Mouse (Mus musculus) layer of hippocampus, adult 18-20 months (tissue): ENCODE results near the gene Glt6d1. TPM values are rescaled to one million over a fixed set of nuclear protein-coding genes. Genes with fewer than 3 reads are reported as not detected.

Source experiments
- DNase-seq, 2 experiments: peaks; one replicate each; pipeline ENCODE4 v3.0.0; 2022; ENCODE audit warnings: low spot score in 2 of 2
- total RNA-seq, 2 experiments: library from RNA; stranded (reverse); gene quantifications; 2 replicates each; pipeline ENCODE4 v1.2.3; 2021

The Glt6d1 gene
- total RNA-seq, 2 experiments from 2014 or later: not detected

GRCm38 (mm10) chr2:25798065-25798464 lies 17.6 kb downstream of the Glt6d1 start:
- no peak for DNase-seq

GRCm38 (mm10) chr2:25797635-25798034 lies 18.0 kb downstream of the Glt6d1 start:
- no peak for DNase-seq

- DNase-seq: no peak
Observed at GRCm38 (mm10) chr2:25789092-25789491, 26.6 kb downstream of the Glt6d1 start.

GRCm38 (mm10) chr2:25785573-25786322 lies 29.9 kb downstream of the Glt6d1 start:
- DNase-seq: no peak

GRCm38 (mm10) chr2:25781957-25782356 lies 33.7 kb downstream of the Glt6d1 start, which contains the start of gene Gm13539:
TSS of gene Gm13539 (plus strand) at chr2:25782257.
- no peak for DNase-seq

- no peak for DNase-seq
Observed at GRCm38 (mm10) chr2:25780921-25781320, 34.7 kb downstream of the Glt6d1 start.

GRCm38 (mm10) chr2:25779076-25779475 lies 36.6 kb downstream of the Glt6d1 start:
- peak in 1 of 2 experiments; percentile 20 for DNase-seq

GRCm38 (mm10) chr2:25776717-25777116 lies 38.9 kb downstream of the Glt6d1 start, which contains the start of gene Lcn11:
TSS of gene Lcn11 (plus strand) at chr2:25777017.
- no peak for DNase-seq

GRCm38 (mm10) chr2:25775991-25776390 lies 39.7 kb downstream of the Glt6d1 start:
- no peak for DNase-seq

GRCm38 (mm10) chr2:25774640-25775039 lies 41.0 kb downstream of the Glt6d1 start:
- DNase-seq: no peak

- no peak for DNase-seq
Observed at GRCm38 (mm10) chr2:25773507-25773906, 42.1 kb downstream of the Glt6d1 start.

- DNase-seq: no peak
Observed at GRCm38 (mm10) chr2:25767764-25768163, 47.9 kb downstream of the Glt6d1 start.

- DNase-seq: no peak
Observed at GRCm38 (mm10) chr2:25765269-25765668, 50.4 kb downstream of the Glt6d1 start, which contains the start of gene Lcn3. TSS of gene Lcn3 (plus strand) at chr2:25765569.

GRCm38 (mm10) chr2:25758064-25758625 lies 57.5 kb downstream of the Glt6d1 start:
- no peak for DNase-seq

- no peak for DNase-seq
Observed at GRCm38 (mm10) chr2:25754201-25754600, 61.4 kb downstream of the Glt6d1 start.

Other genes starting within 250 kb of the Glt6d1 start
- 1 to 10 TPM; 2.1 to 4.0 TPM for gene Mamdc4, start 241.0 kb downstream of the Glt6d1 start, total RNA-seq
- gene Phpt1, start 240.6 kb downstream of the Glt6d1 start, total RNA-seq: 10 to 100 TPM; 63.0 to 66.2 TPM
- 100 to 1,000 TPM in 1 of 2 experiments, 10 to 100 TPM in 1; 98.6 to 102 TPM for gene Ajm1, start 234.1 kb downstream of the Glt6d1 start, total RNA-seq
- gene Rabl6, start 207.3 kb downstream of the Glt6d1 start, total RNA-seq: 100 to 1,000 TPM; 150 to 155 TPM
- not detected for gene Ccdc183, start 198.2 kb downstream of the Glt6d1 start, total RNA-seq
- 10 to 100 TPM; 16.7 to 17.5 TPM for gene Tmem141, start 193.8 kb downstream of the Glt6d1 start, total RNA-seq
- gene Fcna, start 187.8 kb downstream of the Glt6d1 start, total RNA-seq: 1 to 10 TPM in 1 of 2 experiments, under 1 TPM in 1; 0.56 to 1.1 TPM
- not detected for gene Lcn8, start 162.7 kb downstream of the Glt6d1 start, total RNA-seq
- gene Lcn5, start 157.9 kb downstream of the Glt6d1 start, total RNA-seq: not detected
- gene Lcn6, start 139.1 kb downstream of the Glt6d1 start, total RNA-seq: not detected
- not detected for gene Lcn10, start 133.1 kb downstream of the Glt6d1 start, total RNA-seq
- not detected for gene Obp2a, start 115.8 kb downstream of the Glt6d1 start, total RNA-seq
- 10 to 100 TPM; 92.5 to 96.1 TPM for gene Bmyc, start 109.1 kb downstream of the Glt6d1 start, total RNA-seq
- gene Obp2b, start 78.8 kb downstream of the Glt6d1 start, total RNA-seq: not detected
- not detected for gene Lcn3, start 50.3 kb downstream of the Glt6d1 start, total RNA-seq
- gene Lcn11, start 38.8 kb downstream of the Glt6d1 start, total RNA-seq: not detected
- not detected for gene Gm13539, start 33.6 kb downstream of the Glt6d1 start, total RNA-seq
- not detected for gene Lcn9, start 7.3 kb upstream of the Glt6d1 start, total RNA-seq
- not detected for gene Sohlh1, start 31.4 kb upstream of the Glt6d1 start, total RNA-seq
- gene Kcnt1, start 47.9 kb upstream of the Glt6d1 start, total RNA-seq: 10 to 100 TPM; 39.9 to 43.2 TPM
- gene Camsap1, start 167.4 kb upstream of the Glt6d1 start, total RNA-seq: 100 to 1,000 TPM; 133 to 153 TPM
- gene Ubac1, start 205.9 kb upstream of the Glt6d1 start, total RNA-seq: 10 to 100 TPM; 53.9 to 58.0 TPM